In the genomic region with DNA sequence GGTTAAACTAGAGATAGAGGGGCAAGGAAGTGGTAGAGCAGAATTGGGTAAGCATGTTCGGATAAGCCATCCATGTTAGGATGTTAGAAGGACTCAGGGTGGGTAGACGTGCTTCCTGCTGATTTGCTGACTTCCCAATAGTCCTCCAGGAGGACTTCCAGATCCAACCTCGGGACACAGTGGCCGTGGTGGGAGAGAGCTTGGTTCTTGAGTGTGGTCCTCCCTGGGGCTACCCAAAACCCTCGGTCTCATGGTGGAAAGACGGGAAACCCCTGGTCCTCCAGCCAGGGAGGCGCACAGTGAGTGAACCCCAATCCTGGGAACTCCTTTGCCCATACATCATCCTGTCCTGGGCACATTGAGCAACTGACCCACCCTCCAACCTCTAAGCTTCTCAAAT, we compare ENCODE assay signal across 15 mouse cellular contexts. TPM values are rescaled to one million over a fixed set of nuclear protein-coding genes. Genes with fewer than 3 reads are reported as not detected.
A peak's percentile ranks its signal among the peaks of the same experiment; 100 is the strongest.
DNase-seq lines count a peak whose midpoint lies in the region; ATAC-seq and TF ChIP-seq lines count a peak whose summit lies in the region.
"Had no signal": no experiment of that assay in that cellular context is flagged by ENCODE, and none has a peak within 500 bp of the region (broad histone marks: within the 10 kb centered on the region; RNA-seq: fewer than 3 reads in every experiment).

No protein-coding gene starts in this region.

- ATAC-seq in heart, embryonic 12.5 days (ENCODE audit: insufficient number of reproducible peaks, low FRiP score), result no peak
- no peak for ATAC-seq in embryonic facial prominence, embryonic 12.5 days (ENCODE audit: insufficient number of reproducible peaks, insufficient read depth, low FRiP score, low TSS enrichment)
- ATAC-seq in liver, embryonic 11.5 days (replicated peaks; ENCODE audit: low FRiP score), result no peak
- ATAC-seq: forebrain, embryonic 16.5 days; midbrain, embryonic 15.5 days had no signal

- DNase-seq in heart, postnatal 25 days (ENCODE audit: low spot score), result no peak
- DNase-seq in layer of hippocampus, adult 2 months (ENCODE audit: low spot score in 2 of 2), result no peak
- DNase-seq in layer of hippocampus, adult 8-10 months (ENCODE audit: low spot score in 2 of 2), result no peak
- DNase-seq in liver, embryonic 11.5 days (ENCODE audit: low spot score), result peak; percentile 20
- DNase-seq in cerebellum, adult 9-11 months, result no peak
- no peak for DNase-seq in thymus, postnatal 36 days
- DNase-seq: B cell, adult 2 months; embryo, embryonic 11 days; liver, embryonic 13.5 days; thymus, postnatal 14 days had no signal

- H3K9me3 ChIP-seq in heart, embryonic 12.5 days (replicated peaks), result no peaks in the 10 kb centered on the region
- no peaks in the 10 kb centered on the region for H3K9me3 ChIP-seq in embryonic facial prominence, embryonic 12.5 days
- H3K9me3 ChIP-seq in liver, embryonic 11.5 days (ENCODE audit: control insufficient read depth, low read length), result no peaks in the 10 kb centered on the region
- H3K9me3 ChIP-seq: liver, embryonic 13.5 days; midbrain, embryonic 15.5 days had no signal

- no peak overlapping the region for H3K9ac ChIP-seq in heart, embryonic 12.5 days
- H3K9ac ChIP-seq in embryonic facial prominence, embryonic 12.5 days, result no peak overlapping the region
- H3K9ac ChIP-seq in liver, embryonic 11.5 days (ENCODE audit: low read depth, low read length), result no peak overlapping the region
- H3K9ac ChIP-seq: liver, embryonic 13.5 days; midbrain, embryonic 15.5 days had no signal

- H3K27me3 ChIP-seq in heart, embryonic 12.5 days (replicated peaks), result peaks cover 12% of the 10 kb centered on the region
- H3K27me3 ChIP-seq in embryonic facial prominence, embryonic 12.5 days, result peaks cover 10% of the 10 kb centered on the region; the same call in 1 of the 2 replicates
- H3K27me3 ChIP-seq in liver, embryonic 11.5 days (replicated peaks; ENCODE audit: control insufficient read depth, insufficient read depth, low read length), result peaks cover 5% of the 10 kb centered on the region
- H3K27me3 ChIP-seq: midbrain, embryonic 15.5 days had no signal

- H3K36me3 ChIP-seq in heart, embryonic 12.5 days, result no peaks in the 10 kb centered on the region
- H3K36me3 ChIP-seq in embryonic facial prominence, embryonic 12.5 days, result no peaks in the 10 kb centered on the region
- no peaks in the 10 kb centered on the region for H3K36me3 ChIP-seq in liver, embryonic 11.5 days (ENCODE audit: control insufficient read depth, insufficient read depth, low read length)
- H3K36me3 ChIP-seq: liver, embryonic 13.5 days; midbrain, embryonic 15.5 days had no signal

- 78% methylated on average over 7 of the region's 7 CpGs for WGBS in heart, embryonic 12.5 days
- WGBS in embryonic facial prominence, embryonic 12.5 days, result 87% methylated on average over 7 of the region's 7 CpGs
- WGBS in liver, embryonic 11.5 days, result 77% methylated on average over 7 of the region's 7 CpGs

- H3K4me3 ChIP-seq in heart, embryonic 12.5 days, result no peak overlapping the region
- H3K4me3 ChIP-seq in layer of hippocampus, adult 2 months, result peak overlapping the region; percentile 35
- peak overlapping the region; percentile 13; the same call in 1 of the 2 replicates for H3K4me3 ChIP-seq in embryonic facial prominence, embryonic 12.5 days
- H3K4me3 ChIP-seq in liver, embryonic 11.5 days (ENCODE audit: low read depth, low read length), result peak overlapping the region; percentile 22; the same call in 1 of the 2 replicates
- H3K4me3 ChIP-seq: liver, embryonic 13.5 days; midbrain, embryonic 15.5 days had no signal

- peak overlapping the region; percentile 13; the same call in 1 of the 2 replicates for H3K4me2 ChIP-seq in heart, embryonic 12.5 days
- H3K4me2 ChIP-seq in embryonic facial prominence, embryonic 12.5 days (replicated peaks), result no peak overlapping the region
- peak overlapping the region; percentile 6; the same call in 1 of the 2 replicates for H3K4me2 ChIP-seq in liver, embryonic 11.5 days
- H3K4me2 ChIP-seq: midbrain, embryonic 15.5 days had no signal

- no peak for TF ChIP-seq CTCF in layer of hippocampus, adult 2 months (conservative IDR thresholded peaks at IDR 0.05)

- H3K4me1 ChIP-seq in heart, embryonic 12.5 days (replicated peaks), result peaks cover 9% of the 10 kb centered on the region; the same call in 1 of the 2 replicates
- H3K4me1 ChIP-seq in embryonic facial prominence, embryonic 12.5 days, result no peaks in the 10 kb centered on the region
- no peaks in the 10 kb centered on the region for H3K4me1 ChIP-seq in liver, embryonic 11.5 days (replicated peaks; ENCODE audit: control insufficient read depth, insufficient read depth, low read length)
- H3K4me1 ChIP-seq: liver, embryonic 13.5 days had no signal

- intact Hi-C loops in heart, postnatal 25 days (cut with DNase I), result loop anchor here (5.0 kb wide), 1 partner anchor 36 kb away; a partner anchor contains a TSS

- H3K27ac ChIP-seq in heart, embryonic 12.5 days (ENCODE audit: poor library complexity, severe bottlenecking), result no peak overlapping the region
- peak overlapping the region; percentile 57; the same call in 1 of the 2 replicates for H3K27ac ChIP-seq in layer of hippocampus, adult 2 months
- H3K27ac ChIP-seq in embryonic facial prominence, embryonic 12.5 days, result no peak overlapping the region
- H3K27ac ChIP-seq in liver, embryonic 11.5 days (ENCODE audit: low read depth, low read length), result no peak overlapping the region
- H3K27ac ChIP-seq: liver, embryonic 13.5 days; midbrain, embryonic 15.5 days had no signal

RNA-seq across cellular contexts. Expression of a gene that starts 1.3 kb away (rescaled TPM):
- 4.6 and 6.2 TPM in 2 replicates for polyA plus RNA-seq in heart, embryonic 12.5 days (2016; fragmentation: Nextera tagmentation; extraction: Ambion mirVana)
- 10 to 100 TPM; 29.7 to 30.1 TPM for total RNA-seq in heart, postnatal 25 days (2021)
- total RNA-seq in layer of hippocampus, adult 2 months (2021), result 1 to 10 TPM; 4.9 to 5.8 TPM
- 1 to 10 TPM; 5.4 to 9.2 (median 6.5) TPM for total RNA-seq in layer of hippocampus, adult 8-10 months (2022)
- 7.7 and 8.9 TPM in 2 replicates for polyA plus RNA-seq in embryonic facial prominence, embryonic 12.5 days (2016; fragmentation: Nextera tagmentation; extraction: Ambion mirVana)
- polyA plus RNA-seq in liver, embryonic 11.5 days (2014; fragmentation: Nextera tagmentation; extraction: Ambion mirVana), result 7.6 and 8.5 TPM in 2 replicates

RNA-seq across cellular contexts. Expression of a gene that starts 30.0 kb away (rescaled TPM):
- 0.10 and 0.20 TPM in 2 replicates for polyA plus RNA-seq in heart, embryonic 12.5 days (2016; fragmentation: Nextera tagmentation; extraction: Ambion mirVana)
- total RNA-seq in heart, postnatal 25 days (2021), result not detected
- 10 to 100 TPM; 14.8 to 19.0 TPM for total RNA-seq in layer of hippocampus, adult 2 months (2021)
- 10 to 100 TPM; 10.3 to 16.0 (median 13.1) TPM for total RNA-seq in layer of hippocampus, adult 8-10 months (2022)
- 2.7 TPM in 2 replicates for polyA plus RNA-seq in embryonic facial prominence, embryonic 12.5 days (2016; fragmentation: Nextera tagmentation; extraction: Ambion mirVana)
- polyA plus RNA-seq in liver, embryonic 11.5 days (2014; fragmentation: Nextera tagmentation; extraction: Ambion mirVana), result 0.18 and 0.32 TPM in 2 replicates

RNA-seq across cellular contexts. Expression of a gene that starts 35.9 kb away (rescaled TPM):
- 0.06 TPM in 1 of 2 replicates, not detected in the other for polyA plus RNA-seq in heart, embryonic 12.5 days (2016; fragmentation: Nextera tagmentation; extraction: Ambion mirVana)
- total RNA-seq in heart, postnatal 25 days (2021), result not detected
- 10 to 100 TPM; 65.9 to 68.1 TPM for total RNA-seq in layer of hippocampus, adult 2 months (2021)
- total RNA-seq in layer of hippocampus, adult 8-10 months (2022), result 10 to 100 TPM; 56.5 to 69.3 (median 64.2) TPM
- polyA plus RNA-seq in embryonic facial prominence, embryonic 12.5 days (2016; fragmentation: Nextera tagmentation; extraction: Ambion mirVana), result 0.10 TPM in 1 of 2 replicates, not detected in the other
- polyA plus RNA-seq in liver, embryonic 11.5 days (2014; fragmentation: Nextera tagmentation; extraction: Ambion mirVana), result not detected in 2 replicates
- total RNA-seq: granulocyte monocyte progenitor cell, adult 5-6 weeks had no signal

RNA-seq across cellular contexts. Expression of a gene that starts 54.8 kb away (rescaled TPM):
- polyA plus RNA-seq in heart, embryonic 12.5 days (2016; fragmentation: Nextera tagmentation; extraction: Ambion mirVana), result 5.4 and 5.6 TPM in 2 replicates
- total RNA-seq in heart, postnatal 25 days (2021), result 1 to 10 TPM; 1.3 to 1.5 TPM
- 1 to 10 TPM; 1.6 to 3.1 TPM for total RNA-seq in layer of hippocampus, adult 2 months (2021)
- total RNA-seq in layer of hippocampus, adult 8-10 months (2022), result 1 to 10 TPM; 2.3 to 3.4 (median 2.4) TPM
- 8.3 and 8.4 TPM in 2 replicates for polyA plus RNA-seq in embryonic facial prominence, embryonic 12.5 days (2016; fragmentation: Nextera tagmentation; extraction: Ambion mirVana)
- polyA plus RNA-seq in liver, embryonic 11.5 days (2014; fragmentation: Nextera tagmentation; extraction: Ambion mirVana), result 6.4 and 6.6 TPM in 2 replicates

Comparison
In these comparisons a context has a peak if more than half of its experiments do, and no peak if none do; other contexts are left out.
1. RNA of a gene that starts 30.0 kb away (total RNA-seq): 14.8 to 19.0 TPM in layer of hippocampus, adult 2 months and 10.3 to 16.0 TPM in layer of hippocampus, adult 8-10 months; not detected in heart, postnatal 25 days; every median in the first group is over 10 times any median in the second.
2. RNA of a gene that starts 35.9 kb away (total RNA-seq): 56.5 to 69.3 TPM in layer of hippocampus, adult 8-10 months and 65.9 to 68.1 TPM in layer of hippocampus, adult 2 months; not detected in heart, postnatal 25 days; every median in the first group is over 10 times any median in the second.